Mouse (Mus musculus) CD4-positive helper T cell, adult 2 months (primary cell): Measurements from ENCODE around the gene Sez6l.

ENCODE experiments used
- DNase-seq: peaks from one replicate; pipeline ENCODE4 v3.0.0-alpha.2; 2012; ENCODE audit warnings: low read depth, missing footprints, low spot score

Sez6l gene

DNA sequence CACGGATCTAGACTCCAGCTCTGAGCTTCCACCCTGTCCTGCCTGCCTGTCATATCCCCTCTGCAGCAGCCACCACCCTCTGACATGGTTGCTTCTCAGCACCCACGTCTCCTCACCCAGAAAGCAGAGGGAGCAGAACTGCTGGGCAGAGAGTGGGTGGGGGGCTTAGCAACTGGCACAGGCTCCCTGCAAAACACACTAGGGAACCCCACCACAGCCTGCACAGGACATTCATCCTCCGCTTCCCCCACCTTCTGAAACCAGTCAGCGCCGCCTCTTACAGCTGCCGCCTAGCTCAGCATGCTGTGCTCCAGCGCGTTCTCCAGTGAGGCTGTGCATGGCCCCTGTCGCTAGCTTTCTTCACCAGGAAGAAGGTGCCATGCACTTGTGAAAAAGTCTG, 187.6 kb downstream of the Sez6l start:
- no peak for DNase-seq

DNA sequence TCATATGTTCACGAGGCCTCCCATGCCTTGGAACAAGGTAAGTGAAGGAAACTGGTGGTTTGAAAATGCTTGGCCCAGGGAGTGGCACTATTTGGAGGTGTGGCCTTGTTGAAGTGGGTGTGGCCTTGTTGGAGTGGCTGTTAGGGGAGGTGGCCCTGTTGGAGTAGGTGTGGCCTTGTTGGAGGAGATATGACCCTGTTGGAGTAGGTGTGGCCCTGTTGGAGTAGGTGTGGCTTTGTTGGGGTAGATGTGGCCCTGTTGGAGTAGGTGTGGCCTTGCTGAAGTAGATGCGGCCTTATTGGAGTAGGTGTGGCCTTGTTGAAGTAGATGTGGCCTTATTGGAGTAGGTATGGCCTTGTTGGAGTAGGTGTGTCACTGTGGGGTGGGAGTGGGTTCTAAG, 191.0 kb downstream of the Sez6l start:
- DNase-seq = peak; percentile 46

DNA sequence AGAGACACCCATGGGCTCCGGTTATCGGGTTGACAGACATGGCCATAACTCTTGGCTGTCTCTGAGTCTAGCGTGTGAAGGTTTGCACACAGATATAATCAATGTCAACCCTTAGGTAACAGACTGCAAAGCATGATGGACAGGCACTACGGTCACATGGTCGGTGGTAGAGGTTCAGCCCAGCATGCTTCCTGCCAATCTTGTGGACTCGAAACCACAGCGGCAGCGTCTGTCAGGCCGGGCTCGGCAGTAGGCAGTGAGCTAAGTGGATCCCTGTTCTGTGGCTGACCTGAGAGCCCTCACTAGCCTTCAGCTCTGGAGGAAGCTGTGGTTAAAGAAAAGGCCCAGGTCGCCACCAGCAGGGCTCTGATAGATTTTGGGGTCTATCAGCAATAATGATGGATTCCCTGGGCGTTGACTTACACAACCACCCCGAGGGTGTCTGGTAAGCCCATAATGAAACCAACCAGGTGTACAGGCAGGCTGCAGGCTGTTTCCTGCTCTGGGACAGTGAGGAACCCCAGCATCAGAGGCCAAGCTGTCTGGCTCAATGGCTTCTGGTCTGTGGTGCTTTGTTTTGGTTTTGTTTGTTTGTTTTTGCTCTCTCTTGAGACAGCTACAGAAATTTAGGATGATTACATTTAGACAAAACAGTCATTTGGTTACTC, 192.0 kb downstream of the Sez6l start:
- peak; percentile 66 for DNase-seq

DNA sequence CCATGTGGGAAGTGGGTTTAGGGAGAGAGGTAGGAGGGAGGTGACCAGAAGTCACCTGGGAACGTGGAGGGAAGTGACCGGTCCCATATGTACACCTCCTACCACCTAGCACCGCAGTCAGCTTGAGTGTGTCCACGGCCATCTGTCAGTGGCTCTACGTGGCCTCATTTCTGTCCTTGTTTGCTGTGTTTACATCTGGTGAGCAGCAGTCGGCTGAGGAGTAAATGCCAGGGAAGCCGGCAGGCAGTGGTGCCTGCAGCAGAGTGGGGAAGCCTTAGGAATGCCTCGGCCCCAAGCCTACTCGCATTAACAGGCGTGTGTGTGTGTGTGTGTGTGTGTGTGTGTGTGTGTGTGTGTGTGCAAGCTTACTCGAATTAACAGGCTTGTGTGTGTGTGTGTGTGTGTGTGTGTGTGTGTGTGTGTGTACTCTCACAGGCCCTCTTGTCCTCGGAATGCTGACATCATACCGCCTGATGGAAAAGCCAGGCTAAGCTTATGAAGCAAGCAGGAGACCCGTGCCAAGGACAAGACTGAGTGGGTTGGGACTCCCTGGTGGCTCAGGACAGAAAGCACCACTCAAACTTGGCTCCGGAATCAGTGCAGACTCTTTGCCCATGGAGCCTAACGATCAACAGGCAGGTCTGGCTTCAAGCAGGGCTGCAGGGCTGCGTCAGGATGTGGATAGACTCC, 194.2 kb downstream of the Sez6l start:
- no peak for DNase-seq

DNA sequence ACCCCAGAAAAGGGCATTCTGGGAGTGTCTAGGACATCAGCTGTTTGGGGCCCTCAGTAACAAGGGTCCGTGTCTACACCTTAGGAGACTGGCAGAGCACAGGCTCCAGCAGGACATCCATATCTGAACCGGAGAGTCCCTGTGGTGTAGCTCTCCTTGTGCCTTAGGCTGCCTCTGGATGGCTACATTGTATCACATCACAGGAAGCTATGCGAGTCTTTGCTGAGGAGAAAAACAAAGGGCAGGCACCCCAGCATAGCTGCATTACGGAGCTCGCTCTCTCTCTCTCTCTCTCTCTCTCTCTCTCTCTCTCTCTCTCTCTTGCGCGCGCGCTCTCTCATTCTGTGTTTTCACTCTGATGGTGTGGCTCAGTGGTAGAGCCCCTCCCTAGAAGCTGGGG, 194.9 kb downstream of the Sez6l start:
- no peak for DNase-seq

DNA sequence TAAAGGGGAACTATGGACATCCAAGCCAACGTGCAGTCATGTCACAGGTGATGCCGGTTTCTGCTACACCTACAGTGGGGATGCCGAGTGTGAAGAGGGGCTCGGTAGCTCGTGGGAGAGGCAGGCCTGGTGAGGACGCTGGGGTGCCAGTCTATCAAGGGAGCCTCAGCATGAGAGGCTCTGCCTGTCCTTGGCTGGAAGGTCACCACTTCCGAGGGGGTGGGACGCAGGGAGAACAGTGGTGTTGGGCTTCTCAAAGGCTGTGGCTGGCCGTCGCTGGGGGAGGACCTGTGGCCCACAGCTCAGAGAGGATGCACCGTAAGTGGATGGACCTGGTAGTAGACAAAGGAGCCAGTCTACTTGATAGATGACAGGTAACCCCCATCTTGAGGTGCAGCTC, 195.8 kb downstream of the Sez6l start:
- DNase-seq = no peak

DNA sequence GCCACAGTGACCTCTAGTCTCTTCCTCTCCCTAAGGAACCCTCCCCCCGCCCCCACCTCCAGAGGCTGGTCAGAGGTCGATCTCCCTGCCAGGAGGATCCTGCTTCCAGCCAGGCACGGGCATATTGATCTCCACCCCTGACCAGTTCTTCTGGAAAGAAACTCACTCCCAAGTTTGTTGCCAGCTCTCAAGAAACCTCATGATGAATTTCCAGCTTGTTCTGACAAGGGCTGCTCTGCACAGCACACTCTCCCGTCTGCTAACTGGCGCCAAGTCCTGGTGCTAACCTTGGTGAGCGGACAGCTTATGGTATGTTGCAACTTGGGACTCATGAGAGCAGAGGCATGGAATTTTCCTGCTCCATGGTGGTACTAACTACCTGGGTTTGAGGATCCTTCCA, 198.3 kb downstream of the Sez6l start:
- no peak for DNase-seq

DNA sequence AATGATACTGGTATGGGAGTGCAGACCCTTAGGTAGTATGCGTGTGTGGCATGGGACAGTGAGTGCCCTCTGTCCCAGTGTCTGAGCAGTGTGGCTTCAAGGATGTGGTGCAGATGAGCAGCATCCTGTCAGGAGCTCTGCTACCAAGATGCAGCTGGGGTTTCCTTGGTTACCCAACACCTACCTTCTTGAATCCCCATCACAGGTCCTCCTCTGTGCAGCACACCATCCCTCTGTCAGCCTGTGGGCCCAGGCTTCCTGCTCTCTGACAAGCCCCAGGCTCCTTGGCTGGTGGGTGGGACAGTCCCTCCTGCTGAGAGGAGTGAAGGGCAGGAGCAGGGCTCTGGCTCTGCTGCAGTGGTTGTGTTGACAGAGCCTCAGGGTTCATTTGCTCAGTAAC, 199.6 kb downstream of the Sez6l start:
- no peak for DNase-seq

DNA sequence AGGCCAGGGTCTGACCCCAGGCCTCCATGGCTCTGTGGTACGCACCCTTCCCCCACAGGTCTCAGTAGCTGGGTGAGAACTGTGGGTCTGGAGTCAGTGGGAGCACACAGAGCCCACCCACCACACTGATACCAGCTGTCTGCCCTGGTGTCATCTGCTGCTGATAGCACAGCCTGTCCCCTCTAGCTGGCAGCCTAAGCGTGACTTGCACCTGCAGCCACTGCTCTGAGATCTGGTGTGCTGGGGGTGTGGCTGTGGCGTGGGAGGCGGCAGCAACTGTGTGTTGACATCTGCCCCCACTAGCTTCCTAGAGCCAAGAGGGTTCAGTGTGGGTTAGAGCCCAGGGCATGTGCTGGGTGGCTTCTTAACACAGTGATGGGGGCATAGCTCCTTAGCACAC, 200.9 kb downstream of the Sez6l start:
- DNase-seq = no peak

DNA sequence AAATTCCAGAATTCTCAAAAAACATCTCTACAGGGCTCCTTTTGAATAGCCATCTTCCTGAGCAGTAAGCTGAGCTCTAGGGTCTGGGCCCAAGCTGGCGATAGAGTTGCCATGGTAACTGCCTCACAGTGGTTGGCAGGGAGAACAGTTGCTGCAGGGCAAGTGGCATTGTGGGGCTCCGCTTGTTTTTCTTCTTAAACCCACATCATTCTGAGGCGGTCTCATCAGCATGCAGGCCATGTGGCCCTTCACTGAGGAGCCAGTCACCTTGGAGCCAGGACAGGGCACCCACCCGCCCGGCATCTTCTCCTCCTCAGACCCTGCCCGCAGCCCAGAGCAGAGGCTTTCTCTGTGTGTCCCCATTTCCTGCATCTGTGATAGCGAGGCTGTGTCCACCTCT, 205.1 kb downstream of the Sez6l start:
- no peak for DNase-seq

DNA sequence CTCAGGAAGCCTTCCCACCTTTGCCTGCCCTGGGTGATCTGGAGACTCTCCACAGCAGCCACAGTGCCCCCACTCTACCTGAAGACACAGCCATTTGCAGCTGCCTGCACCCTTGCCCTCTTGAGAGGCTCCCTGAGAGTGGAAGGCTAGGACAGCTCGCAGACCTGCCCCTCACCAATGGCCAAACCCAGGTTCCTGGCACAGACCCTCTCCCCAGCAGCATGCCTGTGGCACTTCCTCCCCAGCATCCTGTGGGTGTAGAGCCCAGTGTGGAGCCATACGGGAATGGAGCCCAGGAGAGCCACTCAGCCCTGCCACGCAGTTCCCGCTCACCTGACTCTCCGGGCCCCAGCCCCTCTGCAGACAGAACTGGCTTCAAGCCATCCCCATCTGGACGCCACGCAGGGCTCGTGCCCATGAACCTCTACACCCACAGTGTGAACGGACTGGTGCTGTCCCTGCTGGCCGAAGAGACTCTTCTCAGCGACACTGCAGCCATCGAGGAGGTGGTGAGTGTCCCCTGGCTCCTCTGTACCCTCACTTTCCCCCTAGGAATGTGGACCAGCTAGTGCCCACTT, 206.7 kb downstream of the Sez6l start:
- DNase-seq = no peak

DNA sequence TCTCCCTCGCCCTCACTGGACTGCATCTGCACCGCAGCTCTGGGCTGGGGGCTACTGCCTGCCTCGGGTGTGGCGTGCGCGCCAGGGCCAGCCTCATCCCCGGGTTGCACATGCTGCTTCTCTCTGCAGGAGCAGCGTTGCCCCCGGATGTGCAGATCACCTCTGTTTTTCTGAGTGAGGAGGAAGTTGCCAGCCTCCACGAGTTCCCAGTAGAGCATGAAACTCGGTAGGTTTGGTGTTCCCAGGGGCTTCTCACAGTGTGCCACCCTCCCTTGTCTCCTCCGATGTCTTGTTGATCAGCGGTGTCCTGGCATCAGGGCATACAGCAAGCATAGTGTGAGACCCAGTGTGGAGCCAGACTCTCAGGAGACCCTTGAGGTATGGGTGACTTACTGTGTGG, 207.7 kb downstream of the Sez6l start:
- no peak for DNase-seq
